Mouse (Mus musculus) small intestine, adult 2 months (tissue): ENCODE measurements around the gene Gpx4. TPM values are rescaled to one million over a fixed set of nuclear protein-coding genes. Genes with fewer than 3 reads are reported as not detected.

Source experiments
- H3K27ac ChIP-seq: fragments of 200-500 bp; 2 replicates; pipeline ENCODE4 v1.5.1; 2012; ENCODE audit warnings: low read depth, low read length, control low read depth, inconsistent platforms; ENCODE audit not compliant: insufficient read depth
- H3K27me3 ChIP-seq: fragments of 200-500 bp; 2 replicates; pipeline ENCODE4 v1.6.1; 2012; ENCODE audit warnings: mild to moderate bottlenecking, moderate library complexity, low read length, inconsistent platforms; ENCODE audit not compliant: control insufficient read depth, insufficient read depth
- H3K36me3 ChIP-seq: fragments of 200-500 bp; 2 replicates; pipeline ENCODE4 v1.6.1; 2012; ENCODE audit warnings: mild to moderate bottlenecking, low read length, control low read depth, inconsistent platforms; ENCODE audit not compliant: control insufficient read depth, insufficient read depth
- H3K4me1 ChIP-seq: fragments of 200-500 bp; 2 replicates; pipeline ENCODE4 v1.6.1; 2012; ENCODE audit warnings: low read length, inconsistent platforms, mixed read lengths; ENCODE audit not compliant: control insufficient read depth, insufficient read depth, insufficient read length
- H3K4me3 ChIP-seq: fragments of 200-500 bp; 2 replicates; pipeline ENCODE4 v1.5.1; 2012; ENCODE audit warnings: low read depth, mild to moderate bottlenecking, control low read depth, inconsistent platforms, low read length, moderate library complexity
- CTCF ChIP-seq: fragments of 200-500 bp; IDR thresholded peaks from 2 replicates; pipeline ENCODE4 v1.5.1; 2012; ENCODE audit warnings: low read depth, mild to moderate bottlenecking, control low read depth, inconsistent platforms, low read length, moderate library complexity, mixed read lengths; ENCODE audit not compliant: insufficient replicate concordance, insufficient read length; ENCODE audit errors: extremely low read depth
- POLR2A ChIP-seq: fragments of 200-500 bp; IDR thresholded peaks from 2 replicates; pipeline ENCODE4 v1.6.1; 2012; ENCODE audit warnings: low read depth, mild to moderate bottlenecking, control low read depth, inconsistent platforms, low read length, moderate library complexity
- WGBS: fragments of 180-500 bp; shearing (Covaris S2); methylation state at CpG from one replicate; pipeline ENCODE4 v1.1.7; 2018; 5-methylcytosine and 5-hydroxymethylcytosine counted together
- polyA plus RNA-seq: library from polyadenylated mRNA; depleted of rRNA; stranded (reverse); fragments of >200 nt; gene quantifications from 2 replicates; pipeline ENCODE4 v1.2.3, GENCODE M21; 2012

The Gpx4 gene
- polyA plus RNA-seq, 1 experiment: 646 TPM

- H3K4me1 ChIP-seq: peaks cover 23% of the 10 kb centered on the region
- peak overlapping the region; percentile 39 for H3K4me3 ChIP-seq
- H3K27ac ChIP-seq: peak overlapping the region; percentile 53
- H3K27me3 ChIP-seq: no peaks in the 10 kb centered on the region
- WGBS: 8% methylated on average over 12 of the region's 15 CpGs
- TF ChIP-seq POLR2A: no peak
- no peak for TF ChIP-seq CTCF
- 0 out of 2 replicates have a peak, but pooled peaks cover 2% of the 10 kb centered on the region for H3K36me3 ChIP-seq
Observed at GRCm38 (mm10) chr10:80018739-80019297, 28.1 kb upstream of the Gpx4 start.

- H3K27ac ChIP-seq: peak overlapping the region; percentile 13; the same call in 1 of the 2 replicates
- no peaks in the 10 kb centered on the region for H3K27me3 ChIP-seq
- 41% methylated on average over 20 of the region's 20 CpGs for WGBS
- H3K4me1 ChIP-seq: peaks cover 21% of the 10 kb centered on the region
- TF ChIP-seq CTCF: no peak
- no peak for TF ChIP-seq POLR2A
- 0 out of 2 replicates have a peak, but pooled peaks cover 2% of the 10 kb centered on the region for H3K36me3 ChIP-seq
- peak overlapping the region; percentile 24 for H3K4me3 ChIP-seq
Observed at GRCm38 (mm10) chr10:80019471-80020131, 27.4 kb upstream of the Gpx4 start.

GRCm38 (mm10) chr10:80020191-80020590, 26.8 kb upstream of the Gpx4 start:
- 58% methylated on average over 11 of the region's 11 CpGs for WGBS
- no peaks in the 10 kb centered on the region for H3K27me3 ChIP-seq
- H3K4me1 ChIP-seq: peaks cover 19% of the 10 kb centered on the region
- 0 out of 2 replicates have a peak overlapping the region, but pooled peaks have one; percentile 22 for H3K4me3 ChIP-seq
- 0 out of 2 replicates have a peak, but pooled peaks cover 2% of the 10 kb centered on the region for H3K36me3 ChIP-seq
- no peak for TF ChIP-seq CTCF
- no peak for TF ChIP-seq POLR2A
- H3K27ac ChIP-seq: no peak overlapping the region

GRCm38 (mm10) chr10:80020603-80021319, 26.2 kb upstream of the Gpx4 start:
- 73% methylated on average over 18 of the region's 18 CpGs for WGBS
- H3K36me3 ChIP-seq: no peaks in the 10 kb centered on the region
- H3K4me1 ChIP-seq: peaks cover 23% of the 10 kb centered on the region
- H3K4me3 ChIP-seq: no peak overlapping the region
- no peak for TF ChIP-seq CTCF
- TF ChIP-seq POLR2A: no peak
- no peaks in the 10 kb centered on the region for H3K27me3 ChIP-seq
- no peak overlapping the region for H3K27ac ChIP-seq

DNA sequence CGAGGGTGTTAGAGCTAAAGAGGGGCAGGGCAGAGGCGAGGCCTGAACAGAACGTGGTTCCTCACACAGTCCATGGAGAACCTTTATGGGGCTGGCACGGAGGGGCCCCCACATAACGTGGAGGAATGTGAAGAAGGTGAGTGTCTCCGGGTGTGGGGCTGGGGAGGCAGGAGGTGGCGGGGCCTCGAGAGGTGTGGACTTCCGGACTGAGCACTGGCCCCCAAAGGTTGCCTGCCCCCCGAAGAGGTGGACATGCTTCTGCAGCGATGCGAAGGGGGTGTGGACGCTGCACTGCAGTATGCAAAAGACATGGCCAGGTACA, 25.7 kb upstream of the Gpx4 start:
- H3K27me3 ChIP-seq: no peaks in the 10 kb centered on the region
- H3K36me3 ChIP-seq: no peaks in the 10 kb centered on the region
- no peak overlapping the region for H3K27ac ChIP-seq
- TF ChIP-seq CTCF: no peak
- H3K4me3 ChIP-seq: no peak overlapping the region
- H3K4me1 ChIP-seq: peaks cover 26% of the 10 kb centered on the region
- 61% methylated on average over 13 of the region's 13 CpGs for WGBS

DNA sequence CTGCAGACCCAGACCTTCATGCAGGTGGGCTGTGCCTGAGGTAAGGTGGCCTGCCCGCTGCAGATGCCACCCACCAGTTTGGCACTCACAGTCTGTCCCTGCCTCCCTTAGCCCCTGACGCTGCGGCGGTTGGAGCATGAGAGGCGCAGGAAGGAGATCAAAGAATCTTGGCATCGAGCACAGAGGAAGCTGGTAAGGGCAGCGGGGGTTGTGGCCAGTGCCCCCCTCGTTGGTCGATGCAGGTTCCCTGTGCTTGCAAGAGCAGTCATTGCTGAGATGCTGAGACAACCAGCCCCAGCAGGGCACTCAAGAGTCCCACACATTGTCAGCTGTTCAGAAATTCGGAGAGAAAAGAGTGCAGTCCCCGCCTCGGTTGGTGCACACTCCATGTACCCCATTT, 24.8 kb upstream of the Gpx4 start:
- H3K27me3 ChIP-seq: no peaks in the 10 kb centered on the region
- no peaks in the 10 kb centered on the region for H3K36me3 ChIP-seq
- 80% methylated on average over 12 of the region's 12 CpGs for WGBS
- no peak overlapping the region for H3K4me3 ChIP-seq
- H3K27ac ChIP-seq: no peak overlapping the region
- TF ChIP-seq CTCF (no peak), POLR2A (no peak)
- peaks cover 26% of the 10 kb centered on the region for H3K4me1 ChIP-seq

GRCm38 (mm10) chr10:80022806-80023205, 24.2 kb upstream of the Gpx4 start:
- H3K27me3 ChIP-seq: no peaks in the 10 kb centered on the region
- no peak overlapping the region for H3K27ac ChIP-seq
- H3K4me1 ChIP-seq: peaks cover 29% of the 10 kb centered on the region
- no peaks in the 10 kb centered on the region for H3K36me3 ChIP-seq
- H3K4me3 ChIP-seq: no peak overlapping the region
- 91% methylated on average over 8 of the region's 8 CpGs for WGBS
- no peak for TF ChIP-seq CTCF
- no peak for TF ChIP-seq POLR2A
